Mouse (Mus musculus): Measurements from ENCODE around the gene Grin2b. TPM values are rescaled to one million over a fixed set of nuclear protein-coding genes. Genes with fewer than 3 reads are reported as not detected.
"Not testable (repeated sequence)": the region's sequence is repeated elsewhere in the genome, so short reads cannot be mapped to it uniquely, and the experiment has no call there.

Grin2b gene
- polyA plus RNA-seq, 1 experiment from 2014 or later: 3.1 TPM

GRCm38 (mm10) chr6:135721706-135722105 lies 451.6 kb downstream of the Grin2b start:
- DNase-seq (ENCODE audit: low spot score) (no peak), ATAC-seq (replicated peaks; ENCODE audit: low FRiP score) (no peak)
- H3K9me3 ChIP-seq (ENCODE audit: control insufficient read depth, low read length): no peaks in the 10 kb centered on the region
- no peaks in the 10 kb centered on the region for H3K4me1 ChIP-seq (replicated peaks; ENCODE audit: control insufficient read depth, insufficient read depth, low read length)
- H3K4me2 ChIP-seq (ENCODE audit: low read depth, low read length, severe bottlenecking): no peak overlapping the region
- H3K36me3 ChIP-seq (ENCODE audit: control insufficient read depth, insufficient read depth, low read length): no peaks in the 10 kb centered on the region
- whole genome bisulfite sequencing: 96% methylated on average over 2 of the region's 2 CpGs
- no peak overlapping the region for H3K27ac ChIP-seq (ENCODE audit: low read depth, low read length)
- H3K9ac ChIP-seq (ENCODE audit: low read length): no peak overlapping the region
- no peak overlapping the region for H3K4me3 ChIP-seq (ENCODE audit: low read depth, low read length)
- no peaks in the 10 kb centered on the region for H3K27me3 ChIP-seq (ENCODE audit: control insufficient read depth, insufficient read depth, low read length)

GRCm38 (mm10) chr6:135714906-135715305 lies 458.4 kb downstream of the Grin2b start:
- Histone ChIP-seq H3K27me3 (ENCODE audit: control insufficient read depth, insufficient read depth, low read length) (no peaks in the 10 kb centered on the region), H3K36me3 (ENCODE audit: control insufficient read depth, insufficient read depth, low read length) (no peaks in the 10 kb centered on the region), H3K27ac (ENCODE audit: low read depth, low read length) (no peak overlapping the region), H3K4me1 (replicated peaks; ENCODE audit: control insufficient read depth, insufficient read depth, low read length) (no peaks in the 10 kb centered on the region), H3K9me3 (ENCODE audit: control insufficient read depth, low read length) (no peaks in the 10 kb centered on the region), H3K9ac (ENCODE audit: low read length) (no peak overlapping the region), H3K4me3 (ENCODE audit: low read depth, low read length) (no peak overlapping the region), H3K4me2 (ENCODE audit: low read depth, low read length, severe bottlenecking) (no peak overlapping the region)
- WGBS: 17% methylated on average over 4 of the region's 4 CpGs
- ATAC-seq (replicated peaks; ENCODE audit: low FRiP score): no peak
- DNase-seq (ENCODE audit: low spot score): no peak

GRCm38 (mm10) chr6:135714236-135714635 lies 459.1 kb downstream of the Grin2b start:
- 39% methylated on average over 1 of the region's 1 CpGs for WGBS
- no peak overlapping the region for H3K4me3 ChIP-seq (ENCODE audit: low read depth, low read length)
- DNase-seq (ENCODE audit: low spot score): no peak
- no peak for ATAC-seq (replicated peaks; ENCODE audit: low FRiP score)
- H3K36me3 ChIP-seq (ENCODE audit: control insufficient read depth, insufficient read depth, low read length): no peaks in the 10 kb centered on the region
- H3K27ac ChIP-seq (ENCODE audit: low read depth, low read length): no peak overlapping the region
- no peak overlapping the region for H3K9ac ChIP-seq (ENCODE audit: low read length)
- H3K9me3 ChIP-seq (ENCODE audit: control insufficient read depth, low read length): no peaks in the 10 kb centered on the region
- no peaks in the 10 kb centered on the region for H3K4me1 ChIP-seq (replicated peaks; ENCODE audit: control insufficient read depth, insufficient read depth, low read length)
- no peak overlapping the region for H3K4me2 ChIP-seq (ENCODE audit: low read depth, low read length, severe bottlenecking)
- H3K27me3 ChIP-seq (ENCODE audit: control insufficient read depth, insufficient read depth, low read length): no peaks in the 10 kb centered on the region

- no peaks in the 10 kb centered on the region for H3K36me3 ChIP-seq (ENCODE audit: control insufficient read depth, insufficient read depth, low read length)
- no peak overlapping the region for H3K9ac ChIP-seq (ENCODE audit: low read length)
- H3K27me3 ChIP-seq (ENCODE audit: control insufficient read depth, insufficient read depth, low read length): no peaks in the 10 kb centered on the region
- no peak overlapping the region for H3K27ac ChIP-seq (ENCODE audit: low read depth, low read length)
- no peaks in the 10 kb centered on the region for H3K9me3 ChIP-seq (ENCODE audit: control insufficient read depth, low read length)
- no peak overlapping the region for H3K4me2 ChIP-seq (ENCODE audit: low read depth, low read length, severe bottlenecking)
- 79% methylated on average over 8 of the region's 8 CpGs for WGBS
- no peak overlapping the region for H3K4me3 ChIP-seq (ENCODE audit: low read depth, low read length)
- ATAC-seq (replicated peaks; ENCODE audit: low FRiP score) (no peak), DNase-seq (ENCODE audit: low spot score) (no peak)
- H3K4me1 ChIP-seq (replicated peaks; ENCODE audit: control insufficient read depth, insufficient read depth, low read length): no peaks in the 10 kb centered on the region
Measured at GRCm38 (mm10) chr6:135713716-135714115, 459.6 kb downstream of the Grin2b start.

- not testable (repeated sequence) for H3K4me2 ChIP-seq (ENCODE audit: low read depth, low read length, severe bottlenecking); H3K9ac ChIP-seq (ENCODE audit: low read length); H3K27ac ChIP-seq (ENCODE audit: low read depth, low read length); H3K4me1 ChIP-seq (replicated peaks; ENCODE audit: control insufficient read depth, insufficient read depth, low read length); H3K9me3 ChIP-seq (ENCODE audit: control insufficient read depth, low read length); H3K4me3 ChIP-seq (ENCODE audit: low read depth, low read length); DNase-seq (ENCODE audit: low spot score); H3K27me3 ChIP-seq (ENCODE audit: control insufficient read depth, insufficient read depth, low read length); H3K36me3 ChIP-seq (ENCODE audit: control insufficient read depth, insufficient read depth, low read length); ATAC-seq (replicated peaks; ENCODE audit: low FRiP score)
- WGBS: 87% methylated on average over 6 of the region's 6 CpGs
Measured at GRCm38 (mm10) chr6:135706850-135707522, 466.3 kb downstream of the Grin2b start.

GRCm38 (mm10) chr6:135703655-135704054 lies 469.7 kb downstream of the Grin2b start:
- H3K9me3 ChIP-seq (ENCODE audit: control insufficient read depth, low read length): no peaks in the 10 kb centered on the region
- H3K4me1 ChIP-seq (replicated peaks; ENCODE audit: control insufficient read depth, insufficient read depth, low read length): no peaks in the 10 kb centered on the region
- no peak for ATAC-seq (replicated peaks; ENCODE audit: low FRiP score)
- no peak overlapping the region for H3K27ac ChIP-seq (ENCODE audit: low read depth, low read length)
- DNase-seq (ENCODE audit: low spot score): no peak
- H3K4me2 ChIP-seq (ENCODE audit: low read depth, low read length, severe bottlenecking): no peak overlapping the region
- H3K27me3 ChIP-seq (ENCODE audit: control insufficient read depth, insufficient read depth, low read length): no peaks in the 10 kb centered on the region
- WGBS: 44% methylated on average over 2 of the region's 2 CpGs
- no peak overlapping the region for H3K9ac ChIP-seq (ENCODE audit: low read length)
- no peaks in the 10 kb centered on the region for H3K36me3 ChIP-seq (ENCODE audit: control insufficient read depth, insufficient read depth, low read length)
- H3K4me3 ChIP-seq (ENCODE audit: low read depth, low read length): no peak overlapping the region

GRCm38 (mm10) chr6:135701361-135701760 lies 471.9 kb downstream of the Grin2b start:
- Histone ChIP-seq H3K9ac (ENCODE audit: low read length) (no peak overlapping the region), H3K4me2 (ENCODE audit: low read depth, low read length, severe bottlenecking) (no peak overlapping the region), H3K27me3 (ENCODE audit: control insufficient read depth, insufficient read depth, low read length) (no peaks in the 10 kb centered on the region), H3K36me3 (ENCODE audit: control insufficient read depth, insufficient read depth, low read length) (no peaks in the 10 kb centered on the region), H3K9me3 (ENCODE audit: control insufficient read depth, low read length) (no peaks in the 10 kb centered on the region), H3K4me1 (replicated peaks; ENCODE audit: control insufficient read depth, insufficient read depth, low read length) (no peaks in the 10 kb centered on the region), H3K27ac (ENCODE audit: low read depth, low read length) (no peak overlapping the region), H3K4me3 (ENCODE audit: low read depth, low read length) (no peak overlapping the region)
- ATAC-seq (replicated peaks; ENCODE audit: low FRiP score) (no peak), DNase-seq (ENCODE audit: low spot score) (no peak)
- whole genome bisulfite sequencing: 69% methylated on average over 3 of the region's 3 CpGs

- H3K4me3 ChIP-seq (ENCODE audit: low read depth, low read length): no peak overlapping the region
- WGBS: 87% methylated on average over 12 of the region's 12 CpGs
Measured at GRCm38 (mm10) chr6:135700717-135701345, 472.5 kb downstream of the Grin2b start.

GRCm38 (mm10) chr6:135692533-135692932 lies 480.8 kb downstream of the Grin2b start:
- Histone ChIP-seq H3K27me3 (ENCODE audit: control insufficient read depth, insufficient read depth, low read length) (no peaks in the 10 kb centered on the region), H3K4me2 (ENCODE audit: low read depth, low read length, severe bottlenecking) (no peak overlapping the region), H3K4me3 (ENCODE audit: low read depth, low read length) (no peak overlapping the region), H3K9me3 (ENCODE audit: control insufficient read depth, low read length) (no peaks in the 10 kb centered on the region), H3K9ac (ENCODE audit: low read length) (no peak overlapping the region), H3K4me1 (replicated peaks; ENCODE audit: control insufficient read depth, insufficient read depth, low read length) (no peaks in the 10 kb centered on the region), H3K36me3 (ENCODE audit: control insufficient read depth, insufficient read depth, low read length) (no peaks in the 10 kb centered on the region), H3K27ac (ENCODE audit: low read depth, low read length) (no peak overlapping the region)
- no peak for ATAC-seq (replicated peaks; ENCODE audit: low FRiP score)
- 78% methylated on average over 9 of the region's 9 CpGs for WGBS
- DNase-seq (ENCODE audit: low spot score): no peak

More at GRCm38 (mm10) chr6:135700717-135701345, 472.5 kb downstream of the Grin2b start:
- Histone ChIP-seq H3K36me3 (ENCODE audit: control insufficient read depth, insufficient read depth, low read length) (no peaks in the 10 kb centered on the region), H3K4me1 (replicated peaks; ENCODE audit: control insufficient read depth, insufficient read depth, low read length) (no peaks in the 10 kb centered on the region), H3K4me2 (ENCODE audit: low read depth, low read length, severe bottlenecking) (no peak overlapping the region), H3K9me3 (ENCODE audit: control insufficient read depth, low read length) (no peaks in the 10 kb centered on the region), H3K27ac (ENCODE audit: low read depth, low read length) (no peak overlapping the region), H3K9ac (ENCODE audit: low read length) (no peak overlapping the region), H3K27me3 (ENCODE audit: control insufficient read depth, insufficient read depth, low read length) (no peaks in the 10 kb centered on the region)
- ATAC-seq (replicated peaks; ENCODE audit: low FRiP score) (no peak), DNase-seq (ENCODE audit: low spot score) (no peak)

Measured in forebrain, embryonic 11.5 days (tissue).